Mouse (Mus musculus): ENCODE results near the gene Gm2000.

- TF ChIP-seq CTCF (IDR thresholded peaks at IDR 0.05): no peak
- no peak for TF ChIP-seq EP300 (IDR thresholded peaks at IDR 0.05)
These were observed 13.4 kb upstream of the Gm2000 start for GRCm38 (mm10) chr1:156352466-156352865.
